Mouse (Mus musculus) forebrain, embryonic 10.5 days (tissue): ENCODE measurements at regions not wholly inside any gene's neighbourhood (a gene's known extent, or its start where the extent isn't known, plus 50 kb on each side); places are given as distances from the start of the nearest gene placed in this dataset.

Experiments used
- DNase-seq: peaks from one replicate; pipeline ENCODE4 v3.0.0-alpha.2; 2017; ENCODE audit warnings: low spot score; ENCODE audit errors: extremely low spot score
- H3K27ac ChIP-seq: fragments of 300-500 bp; sonication (generic); 2 replicates; pipeline ENCODE4 v1.5.1; 2016; ENCODE audit warnings: mild to moderate bottlenecking
- H3K27me3 ChIP-seq: fragments of 300-500 bp; sonication (generic); 2 replicates; pipeline ENCODE4 v1.6.1; 2016; ENCODE audit warnings: mild to moderate bottlenecking; ENCODE audit not compliant: poor library complexity, severe bottlenecking
- H3K36me3 ChIP-seq: fragments of 300-500 bp; sonication (generic); replicated peaks from 2 replicates; pipeline ENCODE4 v1.6.1; 2016; ENCODE audit warnings: mild to moderate bottlenecking, moderate library complexity
- H3K4me1 ChIP-seq: fragments of 300-500 bp; sonication (generic); 2 replicates; pipeline ENCODE4 v1.6.1; 2016
- H3K4me3 ChIP-seq: fragments of 300-500 bp; sonication (generic); 2 replicates; pipeline ENCODE4 v1.5.1; 2016; ENCODE audit warnings: mild to moderate bottlenecking, moderate library complexity
- H3K9me3 ChIP-seq: fragments of 300-500 bp; sonication (generic); 2 replicates; pipeline ENCODE4 v1.6.1; 2016; ENCODE audit warnings: mild to moderate bottlenecking, moderate library complexity
- WGBS: fragments of 180-500 bp; shearing (Covaris S2); methylation state at CpG from one replicate; pipeline ENCODE4 v1.1.7; 2016; 5-methylcytosine and 5-hydroxymethylcytosine counted together

DNA sequence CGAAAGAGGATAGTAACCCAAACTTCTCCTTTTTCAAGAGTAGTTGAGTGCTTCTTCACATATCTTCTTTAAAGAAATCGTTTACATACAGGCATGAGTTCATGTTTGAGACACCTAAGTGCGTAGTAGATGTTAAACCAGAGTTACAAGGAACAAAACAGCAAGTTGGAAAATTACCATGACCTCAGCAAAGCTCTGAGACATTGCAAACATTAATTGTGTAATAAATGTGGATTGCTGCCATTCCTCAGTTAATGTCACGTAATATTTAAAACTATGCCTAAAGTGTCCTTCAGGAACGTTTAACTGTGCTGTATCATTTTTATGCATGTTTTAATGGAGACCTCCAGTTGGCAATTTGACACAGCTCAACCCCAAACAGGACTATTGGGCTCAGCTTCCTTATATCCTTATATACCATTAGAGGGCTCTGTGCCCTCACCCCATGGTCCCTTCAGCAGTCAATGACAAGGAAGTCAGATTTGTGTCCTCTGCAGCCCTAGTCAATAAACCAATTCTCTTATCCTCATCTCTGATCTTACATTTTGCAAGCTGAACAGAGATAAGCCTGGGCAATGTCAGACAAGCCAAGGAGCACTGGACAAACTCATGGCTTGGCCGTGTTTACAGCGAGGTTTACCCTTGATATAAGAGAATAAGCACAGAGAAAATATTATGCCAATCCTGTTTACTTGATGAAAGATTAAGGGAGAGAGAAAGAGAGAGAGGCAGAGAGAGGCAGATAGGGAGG, 513.9 kb downstream of the Dcdc2c start:
- no peak for DNase-seq
- Histone ChIP-seq H3K4me1 (no peaks in the 10 kb centered on the region), H3K9me3 (no peaks in the 10 kb centered on the region), H3K36me3 (no peaks in the 10 kb centered on the region), H3K27ac (no peak overlapping the region), H3K4me3 (no peak overlapping the region), H3K27me3 (no peaks in the 10 kb centered on the region)
- 91% methylated on average over 7 of the region's 7 CpGs for WGBS

DNA sequence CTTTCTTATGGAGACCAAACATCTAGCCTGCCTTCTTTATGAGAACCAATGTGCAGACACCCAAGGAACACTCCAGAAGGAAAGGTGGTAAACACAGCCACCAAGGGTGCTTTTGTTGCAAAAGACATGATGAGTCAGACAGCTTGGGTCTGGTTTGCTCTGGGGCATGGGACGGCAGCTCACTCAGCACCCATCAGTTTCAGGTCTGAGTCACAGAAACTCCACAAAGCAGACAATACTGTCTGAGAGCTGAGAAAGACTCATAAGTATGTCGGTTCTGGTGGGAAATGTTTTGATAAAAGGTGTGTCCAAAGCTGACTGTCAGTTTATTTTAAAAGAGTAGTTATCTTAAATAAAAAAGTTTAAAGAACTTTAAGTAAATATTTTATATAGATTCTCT, 553.0 kb downstream of the Dcdc2c start:
- no peaks in the 10 kb centered on the region for H3K4me1 ChIP-seq
- H3K4me3 ChIP-seq, result no peak overlapping the region
- DNase-seq, result no peak
- no peak overlapping the region for H3K27ac ChIP-seq
- no peaks in the 10 kb centered on the region for H3K36me3 ChIP-seq
- no peaks in the 10 kb centered on the region for H3K27me3 ChIP-seq
- 87% methylated on average over 2 of the region's 2 CpGs for WGBS
- H3K9me3 ChIP-seq, result no peaks in the 10 kb centered on the region

DNA sequence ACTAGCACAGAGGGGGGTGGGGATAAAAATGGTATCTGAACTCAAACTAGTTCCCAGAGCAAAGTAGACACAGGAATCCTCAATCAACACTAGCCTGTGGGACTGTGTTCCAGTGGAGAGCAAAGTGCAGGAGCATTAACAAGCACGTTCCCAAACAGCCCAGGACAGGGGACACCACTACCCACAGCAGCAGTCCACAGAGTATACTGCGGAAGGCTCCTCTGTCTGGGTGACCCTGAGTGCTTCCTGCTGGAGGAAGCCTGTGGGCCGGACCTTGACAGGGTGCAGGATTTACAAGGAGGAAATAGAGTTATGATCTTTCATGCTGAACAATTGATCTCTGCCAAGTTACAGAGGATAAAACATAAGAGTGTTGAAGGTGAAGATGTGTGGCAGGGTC, 560.0 kb downstream of the Dcdc2c start:
- WGBS, result 81% methylated on average over 3 of the region's 3 CpGs
- no peaks in the 10 kb centered on the region for H3K36me3 ChIP-seq
- no peak for DNase-seq
- H3K4me3 ChIP-seq, result no peak overlapping the region
- H3K27me3 ChIP-seq, result no peaks in the 10 kb centered on the region
- no peaks in the 10 kb centered on the region for H3K9me3 ChIP-seq
- H3K4me1 ChIP-seq, result no peaks in the 10 kb centered on the region
- no peak overlapping the region for H3K27ac ChIP-seq

DNA sequence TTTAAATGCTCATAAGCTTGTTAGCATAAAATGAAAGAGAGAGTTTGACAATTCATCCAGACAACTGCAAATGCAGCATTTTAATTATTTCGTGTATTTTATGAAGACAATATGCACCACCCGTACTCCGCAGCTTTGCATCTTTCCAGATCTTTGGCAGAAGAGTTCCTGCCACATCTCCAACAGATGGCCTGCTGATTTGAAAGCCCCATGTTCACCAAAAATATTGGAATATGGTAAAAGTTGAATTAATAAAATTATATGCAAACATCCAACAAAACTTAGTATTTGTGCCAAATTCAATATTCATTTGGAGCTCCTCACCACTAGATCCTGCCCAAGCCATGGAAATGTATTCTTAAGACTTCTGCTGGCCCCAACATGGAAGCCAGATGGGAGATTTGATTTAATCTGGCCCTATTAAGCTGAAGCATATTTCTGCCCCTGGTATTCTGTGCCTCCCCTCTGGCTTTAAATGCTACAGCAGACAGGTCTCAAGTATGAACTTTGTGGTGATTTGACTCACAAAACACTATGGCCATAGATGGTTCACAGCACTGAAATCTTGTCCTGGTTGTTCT, 567.8 kb downstream of the Dcdc2c start:
- Histone ChIP-seq H3K27ac (no peak overlapping the region), H3K4me3 (no peak overlapping the region), H3K4me1 (no peaks in the 10 kb centered on the region), H3K36me3 (no peaks in the 10 kb centered on the region), H3K27me3 (no peaks in the 10 kb centered on the region), H3K9me3 (no peaks in the 10 kb centered on the region)
- no peak for DNase-seq
- WGBS, result 88% methylated on average over 3 of the region's 3 CpGs

DNA sequence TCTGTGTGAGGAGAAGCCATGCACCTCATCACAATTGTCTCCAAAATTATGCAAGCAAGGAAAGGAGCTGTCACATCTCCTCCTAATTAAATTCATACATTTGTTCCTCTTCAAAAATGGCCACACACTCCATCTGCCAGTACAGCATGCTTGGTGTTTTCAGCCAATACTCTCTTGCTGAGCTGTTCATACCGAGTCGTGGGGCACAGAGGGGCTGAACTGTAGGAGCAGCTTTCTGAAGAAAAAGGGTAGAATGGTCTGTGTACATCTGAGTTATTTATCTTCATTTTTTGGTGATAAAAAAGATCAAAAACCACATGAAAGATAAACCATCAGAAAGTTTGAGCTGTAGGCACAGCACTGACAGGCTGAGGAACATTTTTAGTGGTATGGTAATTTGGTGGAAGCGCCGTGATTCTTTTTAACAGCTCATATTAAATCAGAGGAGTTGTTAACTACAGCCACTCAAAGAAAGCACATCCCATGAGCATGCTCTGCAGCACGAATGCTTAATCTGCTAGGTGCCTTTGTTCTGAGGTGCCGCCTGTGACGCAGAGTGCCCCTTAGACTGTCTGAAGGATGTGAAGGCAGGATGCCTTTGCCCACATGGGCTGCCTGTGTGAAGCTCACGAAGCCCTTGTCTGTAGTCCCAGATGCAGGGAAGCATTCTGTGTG, 573.8 kb downstream of the Dcdc2c start:
- Histone ChIP-seq H3K36me3 (no peaks in the 10 kb centered on the region), H3K27me3 (no peaks in the 10 kb centered on the region), H3K9me3 (no peaks in the 10 kb centered on the region), H3K4me3 (no peak overlapping the region), H3K4me1 (peaks cover 20% of the 10 kb centered on the region), H3K27ac (peak overlapping the region; percentile 72)
- DNase-seq, result no peak
- 67% methylated on average over 8 of the region's 8 CpGs for WGBS

DNA sequence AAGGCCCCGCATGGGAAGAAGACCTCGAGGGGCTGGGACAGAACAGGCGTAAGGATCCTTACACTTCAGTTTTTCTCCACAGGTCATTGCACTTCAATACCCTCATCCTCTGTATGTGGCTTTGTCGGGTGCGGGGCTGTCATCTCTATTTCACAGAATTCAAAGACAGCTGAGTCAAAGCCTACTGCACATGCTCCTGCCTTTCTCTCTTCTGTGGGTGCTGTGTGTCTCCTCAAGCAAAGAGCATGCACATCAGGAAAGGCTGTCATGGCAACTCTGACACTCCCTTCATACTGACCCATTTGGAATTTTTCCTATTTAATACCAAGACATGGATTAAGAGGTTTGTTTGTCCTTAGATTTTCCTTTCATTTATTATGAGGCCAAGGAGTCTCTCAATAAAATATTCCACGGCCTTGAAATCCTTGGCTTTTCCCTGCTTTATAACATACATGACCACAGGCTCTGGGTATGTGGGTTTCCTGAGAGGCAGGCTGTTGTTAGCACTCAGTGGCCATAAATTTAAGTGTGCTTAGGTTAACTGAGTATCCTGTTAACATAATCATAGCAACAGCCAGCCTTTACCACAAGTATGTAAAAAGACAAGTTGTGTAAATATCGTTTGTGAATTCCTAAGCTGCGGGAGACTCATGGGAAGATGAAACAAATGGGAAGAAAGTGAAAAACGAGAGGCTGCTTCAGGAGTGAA, 574.5 kb downstream of the Dcdc2c start:
- H3K9me3 ChIP-seq, result no peaks in the 10 kb centered on the region
- H3K27ac ChIP-seq, result peak overlapping the region; percentile 72; the same call in 1 of the 2 replicates

DNA sequence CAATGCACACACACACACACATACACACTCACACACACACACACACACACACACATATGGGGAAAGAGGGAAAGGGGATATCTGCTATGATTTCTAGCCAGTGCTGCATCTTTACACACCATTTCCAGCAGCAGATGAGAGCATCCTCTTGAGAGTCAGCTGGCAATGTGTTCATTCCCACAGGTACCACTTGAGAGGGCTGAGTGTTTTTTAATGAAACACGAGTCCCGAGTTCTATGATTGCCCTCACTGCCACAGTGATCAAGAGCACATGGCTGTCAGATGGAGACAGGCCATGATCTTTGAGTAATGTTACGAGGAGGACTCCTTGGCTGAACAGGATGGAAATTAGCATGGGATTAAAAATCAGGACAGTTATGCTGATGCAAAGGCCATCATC, 589.3 kb downstream of the Dcdc2c start:
- Histone ChIP-seq H3K4me1 (no peaks in the 10 kb centered on the region), H3K4me3 (no peak overlapping the region), H3K27me3 (no peaks in the 10 kb centered on the region), H3K27ac (no peak overlapping the region), H3K9me3 (no peaks in the 10 kb centered on the region), H3K36me3 (no peaks in the 10 kb centered on the region)
- WGBS, result 73% methylated on average over 3 of the region's 3 CpGs
- no peak for DNase-seq

More for the DNA sequence above, 574.5 kb downstream of the Dcdc2c start:
- no peaks in the 10 kb centered on the region for H3K36me3 ChIP-seq
- H3K4me3 ChIP-seq, result no peak overlapping the region
- no peaks in the 10 kb centered on the region for H3K27me3 ChIP-seq
- WGBS, result 74% methylated on average over 9 of the region's 9 CpGs
- no peak for DNase-seq
- H3K4me1 ChIP-seq, result peaks cover 20% of the 10 kb centered on the region

DNA sequence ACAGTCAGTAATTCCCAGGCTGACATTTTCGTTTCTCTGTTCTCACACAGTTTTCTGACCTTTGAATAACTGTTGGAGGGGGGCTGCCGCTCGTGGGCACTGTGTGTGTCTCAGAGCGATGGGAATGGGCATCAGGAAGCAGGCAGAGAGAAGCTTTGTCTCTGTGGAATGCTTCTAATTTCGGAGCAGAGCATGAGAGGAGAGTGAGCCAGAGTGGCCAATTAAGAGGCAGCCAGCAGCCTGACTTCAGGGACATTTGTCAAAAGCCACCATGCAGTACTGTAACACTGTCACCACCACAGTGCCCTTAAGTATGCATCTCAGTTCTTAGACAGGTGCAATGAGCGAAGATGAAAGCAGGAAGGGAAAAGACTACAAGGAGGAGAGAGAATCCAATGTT, 592.1 kb downstream of the Dcdc2c start:
- no peak overlapping the region for H3K4me3 ChIP-seq
- no peak for DNase-seq
- no peaks in the 10 kb centered on the region for H3K27me3 ChIP-seq
- 67% methylated on average over 6 of the region's 6 CpGs for WGBS
- no peaks in the 10 kb centered on the region for H3K4me1 ChIP-seq
- H3K36me3 ChIP-seq, result no peaks in the 10 kb centered on the region
- H3K9me3 ChIP-seq, result no peaks in the 10 kb centered on the region
- no peak overlapping the region for H3K27ac ChIP-seq

DNA sequence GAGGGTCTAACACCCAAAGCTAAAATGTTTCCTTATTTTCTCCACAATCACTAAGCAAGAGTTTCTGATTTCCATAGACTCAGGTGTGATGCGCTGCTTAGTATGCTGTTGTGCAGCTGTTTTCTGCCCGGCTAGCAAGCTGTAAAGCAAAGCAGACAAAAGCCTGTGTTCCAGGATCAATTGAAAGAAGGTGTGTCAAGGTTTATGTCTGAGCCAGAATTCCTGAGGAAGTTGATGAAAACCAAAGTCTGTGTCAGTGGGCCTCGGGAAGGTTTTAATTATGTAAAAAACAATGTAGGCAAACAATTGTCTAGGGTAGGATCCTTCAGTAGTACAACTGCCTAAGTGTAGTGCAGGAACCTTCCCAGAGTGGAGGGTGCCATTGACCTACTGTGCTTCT, 604.6 kb downstream of the Dcdc2c start:
- Histone ChIP-seq H3K27ac (peak overlapping the region; percentile 22), H3K36me3 (no peaks in the 10 kb centered on the region), H3K4me1 (peaks cover 27% of the 10 kb centered on the region), H3K27me3 (no peaks in the 10 kb centered on the region), H3K9me3 (no peaks in the 10 kb centered on the region), H3K4me3 (no peak overlapping the region)
- WGBS, result 73% methylated on average over 3 of the region's 3 CpGs
- DNase-seq, result no peak

DNA sequence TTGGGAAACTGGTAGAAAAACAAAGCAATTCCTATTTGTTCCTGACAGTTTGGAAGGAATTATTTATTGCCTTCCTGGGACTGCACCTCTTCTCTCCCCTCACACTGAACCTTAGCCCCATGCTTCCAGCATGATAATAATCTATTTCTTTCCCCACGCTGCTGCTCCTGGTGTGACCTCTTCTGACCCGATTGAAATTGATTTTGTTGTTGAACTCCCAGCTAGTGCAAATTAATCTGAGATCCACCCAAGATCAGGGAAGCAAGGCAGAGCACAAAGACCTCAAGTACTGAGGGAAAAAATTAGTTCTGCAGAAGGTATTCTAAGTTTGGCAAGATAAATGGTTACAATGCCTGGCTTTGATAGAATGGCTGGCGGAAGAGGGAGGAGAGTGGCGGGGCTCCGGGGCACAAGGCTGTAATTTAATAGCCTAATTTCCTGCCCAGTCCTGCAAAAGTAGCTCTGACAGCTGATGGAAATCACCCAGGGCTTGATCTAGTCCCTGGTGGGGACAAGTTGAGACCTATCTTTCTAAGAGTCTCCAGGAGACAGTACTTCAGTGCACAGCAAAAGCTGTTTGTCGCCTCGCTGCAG, 604.6 kb upstream of the Sox11 start:
- H3K4me1 ChIP-seq, result peaks cover 27% of the 10 kb centered on the region
- no peak for DNase-seq
- H3K9me3 ChIP-seq, result no peaks in the 10 kb centered on the region
- H3K27me3 ChIP-seq, result no peaks in the 10 kb centered on the region
- H3K27ac ChIP-seq, result peak overlapping the region; percentile 51; the same call in 1 of the 2 replicates
- 47% methylated on average over 7 of the region's 7 CpGs for WGBS
- H3K4me3 ChIP-seq, result no peak overlapping the region
- no peaks in the 10 kb centered on the region for H3K36me3 ChIP-seq

DNA sequence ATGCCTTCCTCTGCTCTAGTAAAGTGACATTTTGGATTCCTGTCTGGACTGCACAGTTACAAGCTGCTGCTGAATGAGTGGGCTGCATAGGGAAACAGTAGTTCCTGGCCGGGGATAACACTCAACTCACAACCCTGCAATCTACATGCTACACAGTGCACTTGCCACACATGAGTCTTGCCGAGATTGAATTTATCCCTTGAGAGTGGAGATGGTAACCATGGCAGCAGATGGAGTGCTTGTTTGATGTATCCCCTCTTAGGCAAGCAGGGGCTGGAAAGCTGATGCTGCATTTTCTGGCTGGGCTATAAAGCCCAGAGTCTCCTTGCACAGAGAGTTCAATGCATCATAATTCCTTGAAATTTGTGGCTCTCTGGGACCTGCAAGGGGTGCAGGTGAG, 603.0 kb upstream of the Sox11 start:
- 73% methylated on average over 2 of the region's 2 CpGs for WGBS
- Histone ChIP-seq H3K27me3 (no peaks in the 10 kb centered on the region), H3K9me3 (no peaks in the 10 kb centered on the region), H3K27ac (peak overlapping the region; percentile 27; the same call in 1 of the 2 replicates), H3K4me1 (peaks cover 27% of the 10 kb centered on the region), H3K4me3 (no peak overlapping the region), H3K36me3 (no peaks in the 10 kb centered on the region)
- no peak for DNase-seq

DNA sequence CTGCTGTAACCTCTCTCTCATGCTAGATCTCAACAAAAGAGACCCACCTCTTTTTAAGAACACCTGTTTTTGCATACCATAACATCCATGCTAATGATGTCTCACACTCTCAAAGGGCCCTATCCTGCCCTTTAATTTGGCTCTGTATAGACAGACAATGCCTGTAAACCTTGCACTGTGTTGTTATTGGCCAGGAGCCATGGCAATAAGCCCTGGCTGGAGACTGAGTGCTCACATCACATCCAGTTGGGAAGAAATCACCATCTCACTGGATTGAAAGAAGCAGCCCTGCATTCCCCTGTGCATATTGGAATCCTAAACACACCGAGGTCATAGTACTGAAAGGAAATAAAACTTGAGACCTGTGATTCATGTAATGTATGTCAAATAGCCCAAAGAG, 598.7 kb upstream of the Sox11 start:
- Histone ChIP-seq H3K36me3 (no peaks in the 10 kb centered on the region), H3K9me3 (no peaks in the 10 kb centered on the region), H3K27me3 (no peaks in the 10 kb centered on the region), H3K4me3 (no peak overlapping the region), H3K4me1 (peaks cover 17% of the 10 kb centered on the region), H3K27ac (no peak overlapping the region)
- WGBS, result 98% methylated on average over 1 of the region's 1 CpGs
- no peak for DNase-seq
